8 mouse cellular contexts compared by ENCODE assay signal in the genomic region with DNA sequence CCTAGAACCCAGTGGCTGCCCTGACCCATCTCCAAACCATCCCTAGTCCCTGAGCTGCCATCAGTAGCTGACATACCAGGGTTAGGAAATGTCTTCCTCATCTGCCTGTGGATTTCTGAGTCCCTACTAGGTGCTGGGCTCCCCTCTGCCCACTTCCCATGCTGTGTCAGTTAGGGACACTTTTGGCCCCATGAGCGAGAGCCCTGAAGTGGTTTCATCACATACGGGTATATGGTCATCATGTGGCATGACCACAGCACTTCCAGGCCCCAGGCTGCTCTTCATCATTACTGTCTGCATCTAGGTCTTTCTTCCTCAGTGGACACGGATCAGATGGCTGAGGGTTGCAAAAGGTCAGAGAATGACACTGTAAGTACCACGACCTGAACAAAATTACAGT. TPM values are rescaled to one million over a fixed set of nuclear protein-coding genes. Genes with fewer than 3 reads are reported as not detected.
A peak's percentile ranks its signal among the peaks of the same experiment; 100 is the strongest.
DNase-seq lines count a peak whose midpoint lies in the region; ATAC-seq and TF ChIP-seq lines count a peak whose summit lies in the region.

A gene (plus strand): TSS at position 301 of the 400 bp plus-strand sequence.

- WGBS in heart, embryonic 10.5 days = 74% methylated on average over 4 of the region's 4 CpGs
- WGBS in midbrain, postnatal 0 days = 90% methylated on average over 4 of the region's 4 CpGs

- H3K4me1 ChIP-seq in brown adipose tissue, adult 24 weeks (ENCODE audit: control insufficient read depth, insufficient read depth, insufficient read length, low read length) = peaks cover 19% of the 10 kb centered on the region
- H3K4me1 ChIP-seq in heart, embryonic 10.5 days = peaks cover 30% of the 10 kb centered on the region
- 0 out of 2 replicates have a peak, but pooled peaks cover 2% of the 10 kb centered on the region for H3K4me1 ChIP-seq in midbrain, postnatal 0 days (ENCODE audit: insufficient read depth, low read length)

- no peaks in the 10 kb centered on the region for H3K36me3 ChIP-seq in heart, embryonic 10.5 days
- H3K36me3 ChIP-seq in midbrain, postnatal 0 days (ENCODE audit: insufficient read depth, low read length) = no peaks in the 10 kb centered on the region

- ATAC-seq in midbrain, postnatal 0 days (ENCODE audit: low FRiP score) = no peak

- no peaks in the 10 kb centered on the region for H3K27me3 ChIP-seq in heart, embryonic 10.5 days (ENCODE audit: insufficient read depth, poor library complexity, severe bottlenecking)
- no peaks in the 10 kb centered on the region for H3K27me3 ChIP-seq in midbrain, postnatal 0 days (ENCODE audit: insufficient read depth, low read length)

- peak within 1 kb of the TSS; percentile 90; the same call in 1 of the 2 replicates for H3K27ac ChIP-seq in layer of hippocampus, adult 2 months
- H3K27ac ChIP-seq in brown adipose tissue, adult 24 weeks (replicated peaks; ENCODE audit: low read depth, low read length) = no peak within 1 kb of the TSS
- peak within 1 kb of the TSS; percentile 45; the same call in 1 of the 2 replicates for H3K27ac ChIP-seq in heart, embryonic 10.5 days
- no peak within 1 kb of the TSS for H3K27ac ChIP-seq in midbrain, postnatal 0 days (ENCODE audit: low read depth, low read length)

- H3K9ac ChIP-seq in midbrain, postnatal 0 days (replicated peaks; ENCODE audit: low read length, poor library complexity, severe bottlenecking) = no peak within 1 kb of the TSS

- no peak for DNase-seq in layer of hippocampus, adult 2 months (ENCODE audit: low spot score in 2 of 2)
- no peak for DNase-seq in layer of hippocampus, adult 9-10 months (ENCODE audit: low spot score)
- no peak for DNase-seq in heart, embryonic 10.5 days (ENCODE audit: low spot score)
- no peak for DNase-seq in layer of hippocampus, postnatal 36 days
- DNase-seq in midbrain, postnatal 0 days (ENCODE audit: low spot score) = no peak
- no peak for DNase-seq in cerebellum, postnatal 36 days
- DNase-seq in frontal cortex, postnatal 36 days (ENCODE audit: low spot score in 2 of 2) = no peak

- no peak for TF ChIP-seq CTCF in layer of hippocampus, adult 2 months (conservative IDR thresholded peaks at IDR 0.05)
- no peak for TF ChIP-seq CTCF in midbrain, postnatal 0 days (IDR thresholded peaks at IDR 0.05)

- no peak within 1 kb of the TSS for H3K4me2 ChIP-seq in midbrain, postnatal 0 days (ENCODE audit: low read depth, low read length, poor library complexity, severe bottlenecking)

- no peaks in the 10 kb centered on the region for H3K9me3 ChIP-seq in heart, embryonic 10.5 days
- H3K9me3 ChIP-seq in midbrain, postnatal 0 days (ENCODE audit: low read length) = no peaks in the 10 kb centered on the region

- no peak within 1 kb of the TSS for H3K4me3 ChIP-seq in layer of hippocampus, adult 2 months
- H3K4me3 ChIP-seq in brown adipose tissue, adult 24 weeks (ENCODE audit: insufficient read depth, low read depth, low read length) = no peak within 1 kb of the TSS
- H3K4me3 ChIP-seq in heart, embryonic 10.5 days = no peak within 1 kb of the TSS
- H3K4me3 ChIP-seq in midbrain, postnatal 0 days (ENCODE audit: low read depth, low read length) = no peak within 1 kb of the TSS

RNA-seq across cellular contexts. Expression of the gene that starts here (rescaled TPM):
- total RNA-seq in layer of hippocampus, adult 2 months (2021) = 10 to 100 TPM; 20.9 to 26.0 TPM
- polyA plus RNA-seq in brown adipose tissue, adult 24 weeks (2012; ENCODE audit: insufficient read depth, insufficient read length, missing spikeins) = 15.9 and 26.0 TPM in 2 replicates
- polyA plus RNA-seq in heart, embryonic 10.5 days (2016; fragmentation: Nextera tagmentation; extraction: Ambion mirVana) = 23.6 and 33.3 TPM in 2 replicates
- 10 to 100 TPM; 22.2 to 25.7 TPM for total RNA-seq in layer of hippocampus, postnatal 36 days (2021)
- 36.5 and 40.1 TPM in 2 replicates for total RNA-seq in midbrain, postnatal 0 days (2014; rRNA removed)
- 35.5 and 36.7 TPM in 2 replicates for polyA plus RNA-seq in midbrain, postnatal 0 days (2015; fragmentation: Nextera tagmentation; extraction: Ambion mirVana)

Comparison
In these comparisons a context has a peak if more than half of its experiments do, and no peak if none do; other contexts are left out.
1. H3K27ac ChIP-seq: peak in layer of hippocampus, adult 2 months (single experiment) and heart, embryonic 10.5 days (single experiment); none in brown adipose tissue, adult 24 weeks (single experiment) and midbrain, postnatal 0 days (single experiment).